Mouse (Mus musculus): ENCODE results near the gene BC028528. TPM values are rescaled to one million over a fixed set of nuclear protein-coding genes. Genes with fewer than 3 reads are reported as not detected.

Gene BC028528
- polyA plus RNA-seq, 1 experiment from 2014 or later, result 6.7 TPM

- Histone ChIP-seq H3K9me3 (ENCODE audit: control insufficient read depth, low read length) (no peaks in the 10 kb centered on the region), H3K9ac (ENCODE audit: low read length) (no peak overlapping the region), H3K36me3 (ENCODE audit: control insufficient read depth, insufficient read depth, low read length) (peaks cover 31% of the 10 kb centered on the region), H3K4me3 (ENCODE audit: low read depth, low read length) (no peak overlapping the region), H3K27me3 (ENCODE audit: control insufficient read depth, insufficient read depth, low read length) (no peaks in the 10 kb centered on the region), H3K4me2 (ENCODE audit: low read depth, severe bottlenecking) (no peak overlapping the region), H3K4me1 (ENCODE audit: control insufficient read depth, insufficient read depth, low read length) (no peaks in the 10 kb centered on the region), H3K27ac (replicated peaks; ENCODE audit: low read depth, low read length) (no peak overlapping the region)
- ATAC-seq (ENCODE audit: insufficient number of reproducible peaks, low FRiP score, low TSS enrichment, low read depth) (no peak), DNase-seq (ENCODE audit: low spot score) (no peak)
- 89% methylated on average over 3 of the region's 3 CpGs for WGBS
These were observed 49.1 kb downstream of the BC028528 start for GRCm38 (mm10) chr3:95842503-95843214.

GRCm38 (mm10) chr3:95839250-95839649, 52.6 kb downstream of the BC028528 start:
- WGBS, result 93% methylated on average over 2 of the region's 2 CpGs
- H3K36me3 ChIP-seq (ENCODE audit: control insufficient read depth, insufficient read depth, low read length), result peaks cover 24% of the 10 kb centered on the region
- H3K4me2 ChIP-seq (ENCODE audit: low read depth, severe bottlenecking), result no peak overlapping the region
- no peak overlapping the region for H3K4me3 ChIP-seq (ENCODE audit: low read depth, low read length)
- H3K9me3 ChIP-seq (ENCODE audit: control insufficient read depth, low read length), result no peaks in the 10 kb centered on the region
- H3K9ac ChIP-seq (ENCODE audit: low read length), result no peak overlapping the region
- no peak overlapping the region for H3K27ac ChIP-seq (replicated peaks; ENCODE audit: low read depth, low read length)
- H3K27me3 ChIP-seq (ENCODE audit: control insufficient read depth, insufficient read depth, low read length), result no peaks in the 10 kb centered on the region
- DNase-seq (ENCODE audit: low spot score) (no peak), ATAC-seq (ENCODE audit: insufficient number of reproducible peaks, low FRiP score, low TSS enrichment, low read depth) (no peak)
- H3K4me1 ChIP-seq (ENCODE audit: control insufficient read depth, insufficient read depth, low read length), result no peaks in the 10 kb centered on the region

Other genes starting within 250 kb of the BC028528 start
- gene Mcl1, start 233.2 kb downstream of the BC028528 start, polyA plus RNA-seq (2014; fragmentation: Nextera tagmentation; extraction: Ambion mirVana), result 63.2 and 67.9 TPM in 2 replicates
- gene Adamtsl4, start 204.1 kb downstream of the BC028528 start, polyA plus RNA-seq (2014; fragmentation: Nextera tagmentation; extraction: Ambion mirVana), result 0.29 and 0.71 TPM in 2 replicates
- gene Ecm1, start 152.4 kb downstream of the BC028528 start, polyA plus RNA-seq (2014; fragmentation: Nextera tagmentation; extraction: Ambion mirVana), result 5.1 and 6.8 TPM in 2 replicates
- 64.1 and 66.3 TPM in 2 replicates for gene Tars2, start 131.8 kb downstream of the BC028528 start, polyA plus RNA-seq (2014; fragmentation: Nextera tagmentation; extraction: Ambion mirVana)
- 23.5 and 24.9 TPM in 2 replicates for gene Rprd2, start 73.1 kb downstream of the BC028528 start, polyA plus RNA-seq (2014; fragmentation: Nextera tagmentation; extraction: Ambion mirVana)
- 80.7 and 87.2 TPM in 2 replicates for gene Prpf3, start 36.1 kb downstream of the BC028528 start, polyA plus RNA-seq (2014; fragmentation: Nextera tagmentation; extraction: Ambion mirVana)
- 339 and 359 TPM in 2 replicates for gene Mrps21, start 20.5 kb downstream of the BC028528 start, polyA plus RNA-seq (2014; fragmentation: Nextera tagmentation; extraction: Ambion mirVana)
- 7.1 and 7.5 TPM in 2 replicates for gene Ciart, start 9.8 kb downstream of the BC028528 start, polyA plus RNA-seq (2014; fragmentation: Nextera tagmentation; extraction: Ambion mirVana)
- 26.1 and 27.3 TPM in 2 replicates for gene Aph1a, start 2.0 kb upstream of the BC028528 start, polyA plus RNA-seq (2014; fragmentation: Nextera tagmentation; extraction: Ambion mirVana)
- gene Car14, start 12.7 kb upstream of the BC028528 start, polyA plus RNA-seq (2014; fragmentation: Nextera tagmentation; extraction: Ambion mirVana), result 128 and 129 TPM in 2 replicates
- gene Anp32e, start 37.2 kb upstream of the BC028528 start, polyA plus RNA-seq (2014; fragmentation: Nextera tagmentation; extraction: Ambion mirVana), result 125 and 151 TPM in 2 replicates
- gene Plekho1, start 104.0 kb upstream of the BC028528 start, polyA plus RNA-seq (2014; fragmentation: Nextera tagmentation; extraction: Ambion mirVana), result 78.3 and 82.7 TPM in 2 replicates
- 19.5 and 22.7 TPM in 2 replicates for gene Vps45, start 166.5 kb upstream of the BC028528 start, polyA plus RNA-seq (2014; fragmentation: Nextera tagmentation; extraction: Ambion mirVana)
- 9.7 and 14.2 TPM in 2 replicates for gene Otud7b, start 212.5 kb upstream of the BC028528 start, polyA plus RNA-seq (2014; fragmentation: Nextera tagmentation; extraction: Ambion mirVana)